Mouse (Mus musculus): ENCODE measurements around the gene Ralgapa1. TPM values are rescaled to one million over a fixed set of nuclear protein-coding genes. Genes with fewer than 3 reads are reported as not detected.
A peak's percentile ranks its signal among the peaks of the same experiment; 100 is the strongest.
"Not testable (repeated sequence)": the region's sequence is repeated elsewhere in the genome, so short reads cannot be mapped to it uniquely, and the experiment has no call there.

Gene Ralgapa1
- polyA plus RNA-seq, 1 experiment from 2014 or later: 20.4 TPM

DNA sequence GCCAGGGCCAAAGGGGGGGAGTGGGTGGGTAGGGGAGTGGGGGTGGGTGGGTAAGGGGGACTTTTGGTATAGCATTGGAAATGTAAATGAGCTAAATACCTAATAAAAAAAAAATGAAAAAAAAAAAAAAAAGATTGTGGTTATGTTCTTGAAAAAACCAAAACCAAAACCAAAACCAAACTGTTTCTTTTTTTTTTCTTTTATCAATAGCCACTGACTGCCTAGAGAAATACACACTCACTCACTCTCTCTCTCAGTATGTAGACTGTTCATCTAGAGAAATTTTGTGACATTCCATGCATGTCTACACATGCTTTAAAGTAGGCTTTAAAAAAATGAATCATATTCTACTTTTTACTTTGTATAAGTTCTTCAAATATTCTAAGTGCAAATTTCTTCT lies 157.8 kb downstream of the Ralgapa1 start:
- not testable (repeated sequence) for H3K9ac ChIP-seq; H3K4me3 ChIP-seq; ATAC-seq (ENCODE audit: insufficient number of reproducible peaks, low FRiP score); H3K4me2 ChIP-seq; H3K4me1 ChIP-seq (replicated peaks); H3K27ac ChIP-seq (ENCODE audit: poor library complexity, severe bottlenecking); H3K9me3 ChIP-seq (replicated peaks); H3K27me3 ChIP-seq (replicated peaks)
- H3K36me3 ChIP-seq: peaks cover 17% of the 10 kb centered on the region

DNA sequence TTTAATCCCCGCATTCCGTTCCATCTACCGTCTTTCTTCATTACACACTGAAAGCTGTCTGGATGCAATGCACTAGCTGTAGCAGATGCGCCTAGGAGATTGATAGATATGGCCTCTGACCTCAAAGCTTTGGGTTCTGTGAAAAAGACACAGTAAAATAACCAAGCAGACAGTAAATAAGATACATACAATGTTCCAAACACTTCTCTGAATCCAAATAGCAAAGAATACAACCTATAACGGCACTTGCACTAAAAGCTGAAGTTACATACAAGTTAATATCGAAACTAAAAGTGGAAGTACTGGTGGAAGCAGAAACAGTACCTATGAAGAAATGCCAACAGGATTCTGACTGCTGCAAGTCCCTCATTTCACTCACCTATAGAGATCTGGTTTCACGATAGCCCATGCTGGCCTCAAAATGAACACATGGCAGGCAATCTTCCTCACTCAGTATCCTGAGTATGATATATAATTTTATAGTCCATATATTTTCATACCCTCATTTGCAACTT lies 172.9 kb downstream of the Ralgapa1 start:
- Histone ChIP-seq H3K4me1 (replicated peaks) (no peaks in the 10 kb centered on the region), H3K27me3 (replicated peaks) (no peaks in the 10 kb centered on the region), H3K27ac (ENCODE audit: poor library complexity, severe bottlenecking) (no peak overlapping the region), H3K4me3 (no peak overlapping the region), H3K4me2 (no peak overlapping the region), H3K9ac (no peak overlapping the region), H3K36me3 (no peaks in the 10 kb centered on the region), H3K9me3 (replicated peaks) (no peaks in the 10 kb centered on the region)
- no peak for ATAC-seq (ENCODE audit: insufficient number of reproducible peaks, low FRiP score)
- 92% methylated on average over 7 of the region's 7 CpGs for WGBS

DNA sequence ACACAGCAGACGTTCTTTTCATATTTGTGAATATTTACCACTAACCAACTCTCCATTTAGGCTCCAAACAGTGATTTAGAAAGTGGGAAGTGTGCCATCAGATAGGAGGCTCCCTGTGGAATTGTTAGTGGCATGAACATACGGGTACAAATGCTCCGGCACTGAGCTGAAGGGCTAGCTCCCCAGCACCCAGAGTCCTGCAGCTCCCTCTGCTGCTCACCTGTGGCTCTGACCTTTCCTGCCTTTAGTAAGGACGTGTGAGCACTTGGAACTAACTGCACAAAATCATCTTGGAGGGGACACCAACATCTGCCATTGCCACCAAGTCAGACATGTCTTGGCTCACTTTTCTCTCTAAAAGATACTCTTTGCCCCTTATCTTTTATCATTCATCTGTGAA lies 194.3 kb downstream of the Ralgapa1 start:
- no peaks in the 10 kb centered on the region for H3K27me3 ChIP-seq (replicated peaks)
- H3K4me2 ChIP-seq: no peak overlapping the region
- H3K4me3 ChIP-seq: no peak overlapping the region
- H3K27ac ChIP-seq (ENCODE audit: poor library complexity, severe bottlenecking): no peak overlapping the region
- H3K9me3 ChIP-seq (replicated peaks): no peaks in the 10 kb centered on the region
- no peak for ATAC-seq (ENCODE audit: insufficient number of reproducible peaks, low FRiP score)
- H3K36me3 ChIP-seq: no peaks in the 10 kb centered on the region
- WGBS: 27% methylated on average over 4 of the region's 4 CpGs
- H3K9ac ChIP-seq: no peak overlapping the region
- peaks cover 4% of the 10 kb centered on the region; the same call in 1 of the 2 replicates for H3K4me1 ChIP-seq (replicated peaks)

DNA sequence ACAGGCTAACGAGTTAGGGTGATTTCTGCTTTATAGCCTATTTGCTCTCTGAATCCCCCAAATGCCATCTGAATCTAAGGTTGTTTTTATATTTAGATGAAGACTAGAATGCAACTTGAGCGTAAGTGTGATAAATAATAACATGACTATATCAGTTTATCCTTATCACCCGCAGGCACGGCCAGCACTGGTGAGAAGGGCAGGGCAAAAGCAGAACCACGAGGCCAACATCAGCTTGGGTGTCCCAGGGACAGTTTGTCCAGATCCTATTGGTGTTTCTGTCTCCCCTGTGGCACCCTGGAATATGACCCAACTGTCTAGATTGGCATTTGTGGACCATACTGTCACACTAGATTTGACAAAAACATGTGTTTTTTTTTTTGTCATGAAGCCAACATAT lies 197.7 kb downstream of the Ralgapa1 start:
- 68% methylated on average over 5 of the region's 5 CpGs for WGBS
- no peaks in the 10 kb centered on the region for H3K36me3 ChIP-seq
- no peak for ATAC-seq (ENCODE audit: insufficient number of reproducible peaks, low FRiP score)
- H3K9ac ChIP-seq: no peak overlapping the region
- no peaks in the 10 kb centered on the region for H3K9me3 ChIP-seq (replicated peaks)
- H3K27me3 ChIP-seq (replicated peaks): no peaks in the 10 kb centered on the region
- H3K27ac ChIP-seq (ENCODE audit: poor library complexity, severe bottlenecking): no peak overlapping the region
- peaks cover 7% of the 10 kb centered on the region; the same call in 1 of the 2 replicates for H3K4me1 ChIP-seq (replicated peaks)
- H3K4me3 ChIP-seq: no peak overlapping the region
- H3K4me2 ChIP-seq: no peak overlapping the region

DNA sequence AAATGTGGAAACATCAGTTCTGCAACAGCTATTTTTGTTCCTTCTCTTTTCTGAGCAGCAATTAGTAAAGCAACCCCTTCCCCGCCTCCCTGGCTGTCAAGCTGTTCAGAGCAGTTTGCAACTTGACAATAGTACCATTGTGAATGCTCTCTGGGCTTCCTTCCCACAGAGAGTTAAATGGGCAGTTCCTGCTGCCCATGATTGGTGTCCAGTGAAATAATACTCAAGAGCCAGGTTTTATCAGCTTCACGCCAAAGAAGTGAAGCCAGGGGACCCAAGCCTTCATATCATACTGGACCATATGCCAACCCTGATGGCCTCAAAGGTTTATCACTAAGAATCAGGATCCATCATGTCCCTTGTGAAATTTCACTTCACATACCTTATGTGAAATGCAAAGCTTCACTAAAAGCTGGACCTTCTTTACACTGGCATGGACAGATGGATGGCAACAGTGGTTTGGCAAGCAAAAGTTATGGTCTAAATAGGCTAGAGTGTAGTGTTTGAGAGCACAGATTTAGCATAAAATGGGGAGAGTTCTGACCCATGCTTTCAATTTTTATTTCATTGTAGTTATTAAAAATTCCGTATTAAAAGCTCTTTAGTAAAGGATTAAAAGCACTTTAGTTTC lies 198.2 kb downstream of the Ralgapa1 start:
- no peak for ATAC-seq (ENCODE audit: insufficient number of reproducible peaks, low FRiP score)
- H3K36me3 ChIP-seq: no peaks in the 10 kb centered on the region
- 50% methylated on average over 3 of the region's 3 CpGs for WGBS
- H3K9ac ChIP-seq: no peak overlapping the region
- peaks cover 7% of the 10 kb centered on the region; the same call in 1 of the 2 replicates for H3K4me1 ChIP-seq (replicated peaks)
- no peak overlapping the region for H3K4me3 ChIP-seq
- H3K4me2 ChIP-seq: no peak overlapping the region
- no peaks in the 10 kb centered on the region for H3K9me3 ChIP-seq (replicated peaks)
- no peaks in the 10 kb centered on the region for H3K27me3 ChIP-seq (replicated peaks)
- H3K27ac ChIP-seq (ENCODE audit: poor library complexity, severe bottlenecking): no peak overlapping the region

DNA sequence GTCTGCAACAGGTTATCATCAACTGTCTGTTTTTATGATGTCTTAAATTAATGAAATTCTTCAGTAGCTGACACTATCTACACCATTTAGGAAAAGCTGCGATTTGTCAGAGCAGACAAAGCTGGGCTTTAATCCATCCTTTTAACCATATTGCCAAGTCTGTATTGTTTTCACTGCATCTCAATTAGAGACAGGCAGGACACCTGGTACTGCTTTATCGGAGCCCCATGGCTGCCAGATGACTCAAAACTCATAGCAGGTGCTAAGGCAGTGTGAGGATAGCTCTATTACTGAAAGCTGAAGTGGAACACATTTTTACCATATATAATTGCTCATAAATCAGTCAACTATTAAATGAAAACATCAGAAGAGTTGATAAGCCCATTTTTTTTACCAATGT lies 200.6 kb downstream of the Ralgapa1 start:
- no peaks in the 10 kb centered on the region for H3K27me3 ChIP-seq (replicated peaks)
- H3K9me3 ChIP-seq (replicated peaks): no peaks in the 10 kb centered on the region
- no peak for ATAC-seq (ENCODE audit: insufficient number of reproducible peaks, low FRiP score)
- H3K27ac ChIP-seq (ENCODE audit: poor library complexity, severe bottlenecking): no peak overlapping the region
- no peak overlapping the region for H3K9ac ChIP-seq
- no peaks in the 10 kb centered on the region for H3K36me3 ChIP-seq
- H3K4me2 ChIP-seq: no peak overlapping the region
- H3K4me3 ChIP-seq: no peak overlapping the region
- 89% methylated on average over 2 of the region's 2 CpGs for WGBS
- H3K4me1 ChIP-seq (replicated peaks): peaks cover 7% of the 10 kb centered on the region; the same call in 1 of the 2 replicates

DNA sequence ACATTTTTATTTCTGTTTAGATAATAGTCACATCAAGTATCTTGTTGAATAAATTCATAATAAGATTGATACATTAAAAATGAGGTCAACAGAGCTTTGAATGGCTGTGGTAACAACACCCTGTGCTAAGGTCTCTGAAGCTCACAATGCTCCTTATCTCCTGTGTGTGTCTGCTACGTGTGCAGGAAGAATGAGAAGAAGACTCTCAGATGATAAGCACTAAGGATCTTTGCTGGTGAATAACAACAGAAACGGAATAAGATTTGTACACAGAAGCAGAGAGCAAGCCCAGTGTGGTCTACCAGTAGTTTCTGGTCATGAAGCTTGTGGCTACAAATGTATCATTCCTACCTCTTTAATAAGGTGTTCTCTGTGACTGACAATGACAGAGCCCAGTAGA lies 210.2 kb downstream of the Ralgapa1 start:
- Histone ChIP-seq H3K4me2 (no peak overlapping the region), H3K9ac (no peak overlapping the region), H3K36me3 (peaks cover 7% of the 10 kb centered on the region), H3K9me3 (replicated peaks) (no peaks in the 10 kb centered on the region), H3K27me3 (replicated peaks) (no peaks in the 10 kb centered on the region), H3K4me1 (replicated peaks) (no peaks in the 10 kb centered on the region), H3K27ac (ENCODE audit: poor library complexity, severe bottlenecking) (no peak overlapping the region), H3K4me3 (no peak overlapping the region)
- WGBS: 27% methylated on average over 2 of the region's 2 CpGs
- no peak for ATAC-seq (ENCODE audit: insufficient number of reproducible peaks, low FRiP score)

DNA sequence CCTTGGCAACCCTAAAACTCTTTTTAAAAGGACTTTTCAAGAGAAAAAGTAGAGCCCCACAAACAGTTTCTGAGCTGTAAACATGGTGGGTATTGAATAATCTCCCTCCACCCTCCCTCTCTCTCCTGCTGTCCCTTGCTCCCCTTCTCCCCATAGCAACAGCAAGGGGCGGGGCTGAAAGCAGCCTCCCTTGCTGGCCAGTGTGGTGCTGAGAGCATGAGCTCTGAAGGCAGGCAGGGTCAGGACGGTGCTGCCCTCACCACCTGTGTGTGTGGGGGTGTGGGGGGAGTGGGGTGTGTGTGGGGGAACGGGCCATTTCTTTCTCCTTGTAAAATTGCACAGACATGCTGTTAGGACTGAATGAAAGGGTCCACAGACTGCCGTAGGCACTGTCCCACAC lies 213.1 kb downstream of the Ralgapa1 start:
- no peak overlapping the region for H3K27ac ChIP-seq (ENCODE audit: poor library complexity, severe bottlenecking)
- H3K36me3 ChIP-seq: peaks cover 13% of the 10 kb centered on the region
- WGBS: 54% methylated on average over 4 of the region's 4 CpGs
- H3K4me1 ChIP-seq (replicated peaks): no peaks in the 10 kb centered on the region
- no peak for ATAC-seq (ENCODE audit: insufficient number of reproducible peaks, low FRiP score)
- no peaks in the 10 kb centered on the region for H3K9me3 ChIP-seq (replicated peaks)
- no peak overlapping the region for H3K4me2 ChIP-seq
- H3K4me3 ChIP-seq: no peak overlapping the region
- no peak overlapping the region for H3K9ac ChIP-seq
- no peaks in the 10 kb centered on the region for H3K27me3 ChIP-seq (replicated peaks)

DNA sequence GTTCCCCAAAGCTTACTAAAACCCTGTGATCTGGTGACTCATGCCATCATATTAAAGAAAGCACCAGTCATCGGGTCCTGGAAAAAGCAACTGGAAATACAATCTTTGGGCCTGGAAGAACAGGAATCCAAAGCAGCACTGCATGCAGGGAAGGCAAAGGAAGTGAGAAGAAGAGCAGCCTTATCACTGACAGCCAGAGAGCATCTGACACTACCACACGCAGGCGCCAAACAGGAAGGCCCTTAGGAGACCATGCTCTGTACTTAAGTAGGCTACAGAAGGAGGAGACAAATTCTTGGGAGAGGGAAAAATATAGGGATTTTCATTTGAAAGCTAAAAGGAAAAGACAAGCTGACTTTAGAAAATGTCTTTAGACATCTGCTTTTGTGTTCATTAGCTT lies 216.6 kb downstream of the Ralgapa1 start:
- Histone ChIP-seq H3K4me2 (no peak overlapping the region), H3K4me1 (replicated peaks) (peaks cover 13% of the 10 kb centered on the region), H3K9me3 (replicated peaks) (no peaks in the 10 kb centered on the region), H3K27ac (ENCODE audit: poor library complexity, severe bottlenecking) (no peak overlapping the region), H3K9ac (no peak overlapping the region), H3K36me3 (peaks cover 6% of the 10 kb centered on the region), H3K27me3 (replicated peaks) (peaks cover 21% of the 10 kb centered on the region), H3K4me3 (no peak overlapping the region)
- ATAC-seq (ENCODE audit: insufficient number of reproducible peaks, low FRiP score): no peak
- 31% methylated on average over 3 of the region's 3 CpGs for WGBS

DNA sequence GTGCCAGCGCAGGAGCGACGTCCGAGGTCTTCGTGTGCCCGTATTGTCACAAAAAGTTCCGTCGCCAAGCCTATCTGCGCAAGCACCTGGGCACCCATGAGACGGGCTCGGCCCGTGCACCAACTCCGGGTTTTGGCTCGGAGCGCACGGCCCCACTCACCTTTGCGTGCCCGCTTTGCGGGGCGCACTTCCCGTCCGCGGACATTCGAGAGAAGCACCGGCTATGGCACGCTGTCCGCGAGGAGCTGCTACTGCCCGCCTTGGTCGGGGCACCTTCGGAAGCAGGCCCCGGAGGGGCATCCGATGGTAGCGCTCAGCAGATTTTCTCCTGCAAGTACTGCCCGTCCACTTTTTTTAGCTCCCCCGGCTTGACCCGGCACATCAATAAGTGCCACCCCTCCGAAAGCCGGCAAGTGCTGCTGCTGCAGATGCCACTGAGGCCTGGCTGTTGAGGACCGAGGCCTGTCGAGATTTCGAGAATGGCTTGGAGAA lies 220.4 kb downstream of the Ralgapa1 start:
- WGBS: 2% methylated on average over 42 of the region's 42 CpGs
- no peaks in the 10 kb centered on the region for H3K9me3 ChIP-seq (replicated peaks)
- peak overlapping the region; percentile 94 for H3K4me2 ChIP-seq
- peak; percentile 30; the same call in 1 of the 2 replicates for ATAC-seq (ENCODE audit: insufficient number of reproducible peaks, low FRiP score)
- no peak overlapping the region for H3K27ac ChIP-seq (ENCODE audit: poor library complexity, severe bottlenecking)
- peaks cover 6% of the 10 kb centered on the region for H3K36me3 ChIP-seq
- H3K4me1 ChIP-seq (replicated peaks): peaks cover 25% of the 10 kb centered on the region
- no peak overlapping the region for H3K9ac ChIP-seq
- peaks cover 59% of the 10 kb centered on the region for H3K27me3 ChIP-seq (replicated peaks)
- peak overlapping the region; percentile 53 for H3K4me3 ChIP-seq

DNA sequence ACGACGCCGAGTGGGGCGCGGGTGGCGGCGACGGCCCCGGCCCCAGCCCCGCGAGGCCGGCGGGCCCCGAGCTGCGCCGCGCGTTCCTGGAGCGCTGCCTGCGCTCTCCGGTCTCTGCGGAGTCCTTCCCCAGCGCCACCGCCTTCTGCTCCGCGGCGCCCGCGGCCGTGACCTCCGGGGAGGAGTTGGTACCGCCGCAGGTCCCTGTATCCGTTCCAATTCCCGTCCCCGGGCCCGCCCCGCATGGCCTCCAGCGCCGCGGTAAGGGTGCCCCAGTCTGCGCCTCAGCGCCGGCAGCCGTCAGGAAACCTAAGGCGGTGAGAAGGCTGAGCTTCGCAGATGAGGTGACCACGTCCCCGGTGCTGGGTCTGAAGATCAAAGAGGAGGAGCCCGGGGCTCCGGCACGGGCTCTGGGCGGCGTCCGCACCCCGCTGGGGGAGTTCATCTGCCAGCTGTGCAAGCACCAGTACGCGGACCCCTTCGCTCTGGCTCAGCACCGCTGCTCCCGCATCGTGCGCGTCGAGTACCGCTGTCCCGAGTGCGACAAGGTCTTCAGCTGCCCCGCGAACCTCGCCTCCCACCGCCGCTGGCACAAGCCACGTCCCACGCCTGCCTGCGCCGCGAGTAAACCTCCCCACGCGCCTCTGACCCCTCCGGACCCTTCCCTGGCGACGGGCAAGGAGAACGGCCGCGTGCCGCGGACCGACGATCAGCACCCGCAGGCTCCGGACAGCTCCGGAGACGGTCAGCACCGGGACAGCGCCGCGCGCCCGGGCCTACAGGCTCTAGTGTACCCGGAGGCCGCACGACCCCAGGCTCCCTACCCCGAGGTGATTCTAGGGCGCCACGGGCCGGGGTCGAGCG lies 221.1 kb downstream of the Ralgapa1 start:
- ATAC-seq (ENCODE audit: insufficient number of reproducible peaks, low FRiP score): peak; percentile 86
- Histone ChIP-seq H3K27me3 (replicated peaks) (peaks cover 59% of the 10 kb centered on the region), H3K4me1 (replicated peaks) (peaks cover 25% of the 10 kb centered on the region), H3K27ac (ENCODE audit: poor library complexity, severe bottlenecking) (no peak overlapping the region), H3K36me3 (peaks cover 4% of the 10 kb centered on the region), H3K4me2 (peak overlapping the region; percentile 94), H3K9me3 (replicated peaks) (no peaks in the 10 kb centered on the region), H3K9ac (no peak overlapping the region), H3K4me3 (peak overlapping the region; percentile 53)
- WGBS: 1% methylated on average over 106 of the region's 109 CpGs
